Mouse (Mus musculus): ENCODE measurements around the gene Rdh8.
"Not testable (repeated sequence)": the region's sequence is repeated elsewhere in the genome, so short reads cannot be mapped to it uniquely, and the experiment has no call there.

The Rdh8 gene

GRCm38 (mm10) chr9:20818236-20818635, at the start of gene Rdh8:
Rdh8 (plus strand) TSS chr9:20818503.
- no peak for DNase-seq

GRCm38 (mm10) chr9:20781286-20781685, 37.0 kb upstream of the Rdh8 start:
- DNase-seq, result peak; percentile 61 to 63

DNA sequence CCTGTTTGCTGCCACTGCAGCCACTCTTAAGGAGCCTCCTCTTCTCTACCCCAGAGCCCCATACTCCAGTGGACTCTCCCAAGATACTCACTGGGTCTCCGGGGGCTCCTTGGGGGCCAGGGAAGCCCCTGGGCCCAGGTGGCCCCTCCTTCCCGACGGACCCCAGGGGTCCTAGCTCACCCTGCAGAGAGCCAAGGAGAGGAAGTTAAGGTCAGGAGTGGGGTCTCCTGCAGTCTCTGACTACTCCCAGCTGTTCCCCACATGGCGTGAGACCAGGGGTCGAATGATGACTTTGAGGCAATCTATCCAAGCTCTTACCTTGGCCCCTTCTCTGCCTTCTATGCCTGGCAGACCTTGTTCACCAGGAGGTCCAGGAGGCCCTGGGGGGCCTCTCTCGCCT, 33.2 kb upstream of the Rdh8 start:
- no peak for DNase-seq

DNA sequence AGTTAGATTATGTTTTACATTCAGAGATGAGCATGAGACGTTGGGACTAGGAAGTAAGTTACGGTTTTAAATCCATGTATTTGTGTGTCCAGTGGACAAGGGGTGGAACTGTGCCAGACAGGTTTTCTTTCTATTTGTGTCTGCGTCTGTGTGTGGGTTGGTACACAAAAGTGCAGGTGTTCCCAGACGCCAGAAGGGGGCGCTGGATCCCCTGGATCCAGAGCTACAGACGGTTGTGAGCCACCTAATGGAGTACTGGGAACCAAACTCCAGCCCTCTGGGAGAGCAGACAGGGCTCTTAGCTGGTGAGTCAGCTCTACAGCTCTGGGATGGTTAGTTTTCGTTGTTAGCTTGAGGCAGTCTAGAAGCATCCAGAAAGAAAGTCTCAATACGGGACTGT, 30.3 kb upstream of the Rdh8 start:
- DNase-seq, result no peak

- DNase-seq, result peak in 1 of 2 experiments; percentile 8
These were observed 28.7 kb upstream of the Rdh8 start for GRCm38 (mm10) chr9:20789651-20790050.

GRCm38 (mm10) chr9:20790345-20790744, 28.0 kb upstream of the Rdh8 start:
- no peak for DNase-seq

DNA sequence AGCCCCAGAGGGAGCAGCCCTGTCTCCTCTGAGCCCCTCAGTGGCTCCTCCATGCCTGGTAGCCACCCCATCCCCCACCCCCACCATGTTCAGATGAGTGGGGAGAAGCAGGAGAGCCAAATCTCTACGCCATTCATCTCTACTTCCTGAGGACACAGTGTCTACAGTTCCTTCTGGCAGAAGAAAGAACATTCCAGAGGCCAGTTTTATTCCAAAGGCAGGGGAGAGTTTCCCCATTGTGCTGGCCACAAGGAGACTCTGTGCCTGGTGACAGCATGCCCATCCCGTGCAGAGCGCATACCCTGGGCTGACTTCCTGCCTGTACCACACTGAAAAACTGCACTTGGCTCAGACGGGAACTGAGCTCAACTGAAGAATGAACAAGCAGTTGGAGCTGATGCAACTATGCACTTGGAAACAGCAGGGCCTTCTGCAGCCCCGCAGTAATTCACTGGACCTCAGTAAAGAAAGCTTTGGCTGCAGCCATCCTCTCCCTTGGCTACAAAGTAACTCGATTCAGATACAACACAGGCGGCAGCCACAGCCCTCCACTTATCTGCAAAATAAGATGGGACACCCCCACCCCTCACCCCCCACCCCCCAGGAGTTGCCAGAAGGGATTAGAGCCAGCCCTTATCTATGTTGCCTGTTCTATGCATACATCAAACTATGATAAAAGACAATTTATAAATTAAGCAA, 24.0 kb upstream of the Rdh8 start:
- DNase-seq, result peak; percentile 22

GRCm38 (mm10) chr9:20804266-20805158, 13.8 kb upstream of the Rdh8 start:
- peak; percentile 75 to 78 for DNase-seq

- no peak for DNase-seq
These were observed 13.2 kb upstream of the Rdh8 start for GRCm38 (mm10) chr9:20805159-20805495.

DNA sequence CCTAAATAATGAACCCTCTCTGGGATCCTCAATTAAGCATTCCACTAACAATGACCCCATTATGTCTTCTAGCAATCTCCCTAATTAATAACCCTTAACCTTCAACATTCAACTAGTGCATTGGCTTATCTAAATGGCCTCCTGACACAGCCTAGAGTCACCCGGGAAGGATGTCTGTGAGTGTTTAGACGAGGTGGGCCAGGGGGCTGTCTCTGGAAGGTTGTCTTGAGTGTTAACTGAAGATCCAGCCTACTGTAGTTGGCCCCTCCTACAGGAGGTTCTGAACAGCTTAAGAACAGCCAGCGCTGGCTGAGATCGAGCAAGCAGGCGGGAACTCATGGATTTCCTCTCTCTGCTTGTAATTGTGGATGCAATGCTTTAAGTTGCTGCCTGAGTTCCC, 12.6 kb upstream of the Rdh8 start:
- no peak for DNase-seq

GRCm38 (mm10) chr9:20810271-20810670, 8.0 kb upstream of the Rdh8 start:
- no peak for DNase-seq

DNA sequence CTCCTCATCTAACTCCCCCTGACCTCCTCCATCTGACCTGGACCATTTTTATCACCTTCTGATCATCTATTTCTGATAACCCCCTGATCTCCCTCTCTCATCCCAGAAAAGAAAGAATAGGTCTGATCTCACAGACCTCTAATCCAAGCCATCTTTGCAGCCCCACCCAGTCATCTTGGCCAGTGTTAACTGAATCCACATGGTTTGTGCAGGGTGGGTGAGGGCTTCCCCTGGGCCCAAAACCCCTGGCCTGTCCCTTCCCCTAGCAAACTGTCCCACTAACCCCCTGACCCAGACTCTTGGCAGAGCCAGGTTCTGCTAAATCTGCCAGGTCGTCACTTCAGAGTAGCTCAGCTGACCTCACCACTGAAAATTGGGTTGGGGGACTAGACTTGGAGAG, 7.5 kb upstream of the Rdh8 start:
- no peak for DNase-seq

DNA sequence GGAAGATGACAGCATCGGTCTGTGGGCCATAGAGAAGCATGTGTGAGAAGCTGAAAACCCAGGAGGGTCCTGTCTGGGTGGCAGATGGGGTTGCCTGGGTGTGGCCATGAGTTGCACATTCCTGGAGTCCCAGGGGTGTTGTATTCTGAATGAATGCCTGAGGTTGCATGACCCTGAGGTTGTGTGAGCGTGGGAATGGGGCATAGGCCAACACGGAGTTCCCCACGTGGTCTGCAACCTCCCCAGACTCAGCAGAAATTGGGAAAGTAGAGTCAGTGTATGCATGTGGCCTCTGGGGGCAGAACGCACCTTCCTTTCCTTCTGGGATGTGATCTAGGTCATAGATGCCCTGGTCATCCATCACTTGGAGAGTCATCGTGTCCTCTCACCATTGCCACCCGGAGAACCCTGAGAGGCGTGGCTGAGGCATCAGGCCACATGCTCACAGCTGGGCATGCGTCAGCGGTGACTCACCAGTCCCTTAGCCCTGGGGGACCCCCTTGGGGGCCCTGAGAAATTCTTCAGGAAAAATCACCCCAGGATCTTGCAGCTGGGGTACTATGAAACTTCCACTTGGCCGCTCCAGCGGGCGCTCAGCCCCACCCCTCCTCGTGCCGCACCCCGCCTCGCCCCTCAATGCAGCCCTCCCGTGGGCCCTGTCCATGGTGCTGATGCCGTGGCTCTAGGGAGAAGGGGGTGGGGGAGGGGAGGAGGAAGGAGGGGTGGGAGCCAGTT, 5.6 kb upstream of the Rdh8 start:
- DNase-seq, result no peak

GRCm38 (mm10) chr9:20814521-20815272, 3.6 kb upstream of the Rdh8 start, which contains the start of gene Col5a3:
Col5a3 (minus strand) TSS chr9:20815067.
- peak in 1 of 2 experiments; percentile 19 for DNase-seq

DNA sequence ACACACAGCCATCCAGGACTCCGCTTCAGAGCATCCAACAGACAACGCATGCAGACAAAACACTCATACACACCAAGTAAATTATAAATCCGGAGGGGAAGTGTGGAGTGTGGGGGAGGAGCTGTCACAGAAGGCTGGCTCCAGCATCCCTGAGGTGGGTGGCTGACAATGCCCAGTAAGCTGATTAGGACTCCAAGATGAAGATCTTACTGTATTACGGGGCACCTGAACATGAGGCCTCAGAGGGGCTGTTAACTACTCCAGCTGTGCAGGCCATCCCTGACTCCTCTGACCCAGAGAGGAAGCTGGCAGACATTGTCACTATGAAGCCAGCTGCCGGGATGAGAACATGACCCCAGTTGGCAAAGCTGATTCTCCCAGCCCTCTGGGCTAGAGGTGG, 1.7 kb downstream of the Rdh8 start:
- DNase-seq, result no peak

DNA sequence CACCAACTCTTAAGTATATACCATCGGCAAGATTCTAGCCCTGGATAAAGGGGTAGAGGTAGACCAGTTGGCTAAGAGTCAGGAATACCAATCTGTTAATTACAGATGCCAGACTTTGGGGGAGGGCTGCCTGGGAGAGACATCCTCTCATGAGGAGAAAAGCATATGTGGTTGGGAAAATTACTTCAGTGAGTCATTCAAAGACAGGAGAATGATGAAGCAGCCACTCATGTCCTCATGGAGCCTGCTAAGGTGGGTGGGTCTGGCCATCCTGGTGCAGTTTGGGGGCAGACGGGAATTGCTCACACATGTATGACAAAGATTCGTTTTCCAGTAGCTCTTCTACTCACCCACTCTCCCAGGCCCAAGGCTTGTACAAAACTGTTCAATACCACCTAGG, 4.5 kb downstream of the Rdh8 start:
- no peak for DNase-seq

DNA sequence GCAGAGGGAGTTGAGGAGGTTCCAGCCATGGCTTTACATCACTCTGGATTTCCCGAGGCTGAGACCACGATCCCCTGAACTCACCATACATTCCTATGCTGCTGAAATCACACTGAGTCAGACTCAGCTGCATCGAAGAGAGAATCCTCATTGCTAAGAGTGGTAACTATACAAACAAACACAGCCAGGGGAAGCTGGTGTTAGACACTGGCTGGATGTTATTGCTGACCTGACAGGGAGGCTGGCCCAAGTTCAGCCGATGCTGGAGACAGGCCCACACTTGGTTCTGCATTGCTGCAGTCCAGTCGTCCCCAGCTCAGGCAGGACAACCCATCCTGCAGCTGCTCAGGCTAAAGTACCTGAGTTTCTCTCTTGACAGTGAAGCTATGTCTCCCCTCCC, 7.5 kb downstream of the Rdh8 start:
- no peak for DNase-seq

- no peak for DNase-seq
These were observed 9.8 kb downstream of the Rdh8 start for GRCm38 (mm10) chr9:20828127-20828526.

DNA sequence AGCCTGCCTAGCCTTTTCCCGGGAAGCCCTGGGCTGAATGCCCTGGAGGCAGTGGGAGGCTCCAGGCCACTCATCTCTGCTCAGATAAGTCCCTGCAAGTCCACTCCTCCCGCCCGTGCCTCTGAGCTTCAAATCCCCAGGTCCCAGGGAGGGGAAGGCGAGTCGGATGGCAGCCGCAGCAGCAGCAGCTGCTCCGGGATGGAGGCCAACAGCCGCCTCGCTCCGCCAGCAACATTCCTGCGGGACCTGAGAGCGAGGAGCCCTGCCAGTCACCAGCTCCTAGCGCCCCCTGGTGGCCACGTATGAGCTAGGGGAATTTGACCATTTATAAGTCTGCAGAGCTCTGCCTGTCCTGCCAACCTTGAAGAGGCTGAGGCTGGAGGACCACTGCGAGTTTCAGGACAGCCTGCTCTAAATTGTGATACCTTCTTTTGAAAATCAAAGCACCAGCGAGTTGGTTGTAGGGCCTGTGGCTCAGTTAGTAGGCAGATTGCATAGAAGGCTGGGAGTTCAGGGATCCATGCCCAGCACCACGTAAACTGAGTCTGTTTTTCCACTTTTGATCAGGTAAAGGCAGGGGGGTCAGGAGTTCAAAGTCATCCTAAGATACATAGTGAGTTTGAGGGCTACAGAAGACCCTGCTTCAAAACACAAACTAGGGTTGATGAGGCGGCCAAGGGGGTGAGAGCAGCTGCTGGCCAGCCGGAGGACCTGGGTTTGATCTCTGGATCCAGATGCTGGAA, 12.8 kb downstream of the Rdh8 start:
- DNase-seq, result peak; percentile 90 to 96

- no peak for DNase-seq
These were observed 16.6 kb downstream of the Rdh8 start for GRCm38 (mm10) chr9:20834881-20835280.

GRCm38 (mm10) chr9:20835431-20835954, 17.2 kb downstream of the Rdh8 start:
- not testable (repeated sequence) for DNase-seq

All from kidney, adult 8-10 months (tissue).